In genomic region chr3:120883650-120884049, GRCm38 (mm10) we compare ENCODE assay signal across 14 mouse cellular contexts.
DNase-seq lines count a peak whose midpoint lies in the region; ATAC-seq and TF ChIP-seq lines count a peak whose summit lies in the region.
"Had no signal": no experiment of that assay in that cellular context is flagged by ENCODE, and none has a peak within 500 bp of the region (broad histone marks: within the 10 kb centered on the region; RNA-seq: fewer than 3 reads in every experiment).

No protein-coding gene starts in this region.

- no peaks in the 10 kb centered on the region for H3K27me3 ChIP-seq in forebrain, embryonic 11.5 days (ENCODE audit: control insufficient read depth, insufficient read depth, low read length)
- H3K27me3 ChIP-seq in forebrain, embryonic 10.5 days (ENCODE audit: poor library complexity, severe bottlenecking): no peaks in the 10 kb centered on the region
- no peaks in the 10 kb centered on the region; the same call in 1 of the 2 replicates for H3K27me3 ChIP-seq in forebrain, postnatal 0 days (ENCODE audit: insufficient read depth, low read length)
- H3K27me3 ChIP-seq in neural tube, embryonic 12.5 days (replicated peaks): no peaks in the 10 kb centered on the region
- H3K27me3 ChIP-seq: heart, embryonic 12.5 days had no signal

- no peak for DNase-seq in forebrain, embryonic 11.5 days (ENCODE audit: low spot score)
- DNase-seq in forebrain, embryonic 10.5 days (ENCODE audit: extremely low spot score, low spot score): no peak
- DNase-seq in brain, embryonic 14.5 days (ENCODE audit: low read depth): peak; percentile 70
- DNase-seq in forebrain, postnatal 0 days: no peak
- no peak for DNase-seq in kidney, postnatal 36 days
- no peak for DNase-seq in adrenal gland, adult (ENCODE audit: inconsistent age in 2 of 2, low spot score in 1 of 2)
- DNase-seq: embryo, embryonic 11 days; gastrocnemius, postnatal 14 days; lung, postnatal 4 days had no signal

- no peaks in the 10 kb centered on the region for H3K9me3 ChIP-seq in forebrain, embryonic 11.5 days (ENCODE audit: control insufficient read depth, low read length)
- no peaks in the 10 kb centered on the region for H3K9me3 ChIP-seq in forebrain, embryonic 10.5 days
- H3K9me3 ChIP-seq in forebrain, postnatal 0 days (ENCODE audit: low read length): no peaks in the 10 kb centered on the region
- H3K9me3 ChIP-seq in neural tube, embryonic 12.5 days: no peaks in the 10 kb centered on the region
- H3K9me3 ChIP-seq: heart, embryonic 12.5 days had no signal

- peak; percentile 63 for ATAC-seq in forebrain, embryonic 11.5 days (replicated peaks; ENCODE audit: low FRiP score)
- peak; percentile 30; the same call in 1 of the 2 replicates for ATAC-seq in forebrain, postnatal 0 days
- peak; percentile 44; the same call in 1 of the 2 replicates for ATAC-seq in neural tube, embryonic 12.5 days (ENCODE audit: low FRiP score, low read depth)
- ATAC-seq: activated CD4-positive, CD25-positive, alpha-beta regulatory T cell, adult 4 months had no signal

- TF ChIP-seq CTCF in brain, embryonic 14.5 days (IDR thresholded peaks at IDR 0.05; ENCODE audit: borderline replicate concordance, extremely low read depth, insufficient read depth, insufficient read length): peak; percentile 18; the same call in 1 of the 2 replicates
- peak; percentile 28; the same call in 1 of the 2 replicates for TF ChIP-seq CTCF in forebrain, postnatal 0 days (IDR thresholded peaks at IDR 0.05; ENCODE audit: low read depth)

- H3K4me3 ChIP-seq in forebrain, embryonic 11.5 days (ENCODE audit: low read depth, low read length): no peak overlapping the region
- no peak overlapping the region for H3K4me3 ChIP-seq in forebrain, embryonic 10.5 days
- H3K4me3 ChIP-seq in forebrain, postnatal 0 days (ENCODE audit: low read depth, low read length): no peak overlapping the region
- H3K4me3 ChIP-seq in neural tube, embryonic 12.5 days: no peak overlapping the region
- H3K4me3 ChIP-seq: heart, embryonic 12.5 days; myocyte had no signal

- H3K4me2 ChIP-seq in forebrain, embryonic 11.5 days (ENCODE audit: low read depth, low read length, severe bottlenecking): no peak overlapping the region
- peak overlapping the region; percentile 4; the same call in 1 of the 2 replicates for H3K4me2 ChIP-seq in forebrain, postnatal 0 days (ENCODE audit: low read depth)
- H3K4me2 ChIP-seq in neural tube, embryonic 12.5 days (replicated peaks): peak overlapping the region; percentile 21; the same call in 1 of the 2 replicates
- H3K4me2 ChIP-seq: heart, embryonic 12.5 days had no signal

- 47% methylated on average over 5 of the region's 5 CpGs for WGBS in forebrain, embryonic 11.5 days
- 67% methylated on average over 5 of the region's 5 CpGs for WGBS in forebrain, embryonic 10.5 days
- 24% methylated on average over 5 of the region's 5 CpGs for WGBS in forebrain, postnatal 0 days
- WGBS in neural tube, embryonic 12.5 days: 44% methylated on average over 5 of the region's 5 CpGs

- no peak for TF ChIP-seq POLR2A in brain, embryonic 14.5 days (IDR thresholded peaks at IDR 0.05; ENCODE audit: borderline replicate concordance, extremely low read depth, insufficient read depth, insufficient read length, poor library complexity, severe bottlenecking)

- H3K9ac ChIP-seq in forebrain, embryonic 11.5 days (ENCODE audit: low read length): no peak overlapping the region
- H3K9ac ChIP-seq in forebrain, postnatal 0 days: no peak overlapping the region; the same call in 1 of the 2 replicates
- no peak overlapping the region for H3K9ac ChIP-seq in neural tube, embryonic 12.5 days
- H3K9ac ChIP-seq: heart, embryonic 12.5 days had no signal

- H3K27ac ChIP-seq in forebrain, embryonic 11.5 days (ENCODE audit: low read depth, low read length): no peak overlapping the region
- no peak overlapping the region for H3K27ac ChIP-seq in forebrain, embryonic 10.5 days
- H3K27ac ChIP-seq in forebrain, postnatal 0 days (ENCODE audit: low read depth, low read length): peak overlapping the region; percentile 47
- no peak overlapping the region for H3K27ac ChIP-seq in neural tube, embryonic 12.5 days
- H3K27ac ChIP-seq: kidney, postnatal 0 days had no signal

- no peaks in the 10 kb centered on the region for H3K36me3 ChIP-seq in forebrain, embryonic 11.5 days (ENCODE audit: control insufficient read depth, insufficient read depth, low read length)
- H3K36me3 ChIP-seq in forebrain, embryonic 10.5 days (replicated peaks): no peaks in the 10 kb centered on the region
- H3K36me3 ChIP-seq in forebrain, postnatal 0 days (ENCODE audit: insufficient read depth): no peaks in the 10 kb centered on the region
- no peaks in the 10 kb centered on the region for H3K36me3 ChIP-seq in neural tube, embryonic 12.5 days
- H3K36me3 ChIP-seq: heart, embryonic 12.5 days had no signal

- 0 out of 2 replicates have a peak, but pooled peaks cover 1% of the 10 kb centered on the region for H3K4me1 ChIP-seq in forebrain, embryonic 11.5 days (replicated peaks; ENCODE audit: control insufficient read depth, insufficient read depth, low read length)
- peaks cover 10% of the 10 kb centered on the region for H3K4me1 ChIP-seq in forebrain, embryonic 10.5 days
- H3K4me1 ChIP-seq in forebrain, postnatal 0 days (ENCODE audit: insufficient read depth): peaks cover 5% of the 10 kb centered on the region; the same call in 1 of the 2 replicates
- H3K4me1 ChIP-seq in neural tube, embryonic 12.5 days: peaks cover 8% of the 10 kb centered on the region
- H3K4me1 ChIP-seq: heart, embryonic 12.5 days had no signal
